Mouse (Mus musculus) stomach, postnatal 0 days (tissue): ENCODE measurements around the gene Thsd7a.

Experiments
- CTCF ChIP-seq: IDR thresholded peaks from 2 replicates; pipeline ENCODE4 v1.5.1; 2016; ENCODE audit warnings: antibody characterized with exemption, low read depth, mild to moderate bottlenecking, moderate library complexity
- EP300 ChIP-seq: optimal IDR thresholded peaks from 2 replicates; pipeline ENCODE3; 2016; ENCODE audit warnings: antibody characterized with exemption

GRCm38 (mm10) chr6:12503867-12504266 is 245.3 kb downstream of the Thsd7a start:
- TF ChIP-seq CTCF (no peak), EP300 (no peak)
